Mouse (Mus musculus): ENCODE results near the gene Mtor. TPM values are rescaled to one million over a fixed set of nuclear protein-coding genes. Genes with fewer than 3 reads are reported as not detected.

Gene Mtor
- polyA plus RNA-seq, 1 experiment from 2014 or later = 20.6 TPM

DNA sequence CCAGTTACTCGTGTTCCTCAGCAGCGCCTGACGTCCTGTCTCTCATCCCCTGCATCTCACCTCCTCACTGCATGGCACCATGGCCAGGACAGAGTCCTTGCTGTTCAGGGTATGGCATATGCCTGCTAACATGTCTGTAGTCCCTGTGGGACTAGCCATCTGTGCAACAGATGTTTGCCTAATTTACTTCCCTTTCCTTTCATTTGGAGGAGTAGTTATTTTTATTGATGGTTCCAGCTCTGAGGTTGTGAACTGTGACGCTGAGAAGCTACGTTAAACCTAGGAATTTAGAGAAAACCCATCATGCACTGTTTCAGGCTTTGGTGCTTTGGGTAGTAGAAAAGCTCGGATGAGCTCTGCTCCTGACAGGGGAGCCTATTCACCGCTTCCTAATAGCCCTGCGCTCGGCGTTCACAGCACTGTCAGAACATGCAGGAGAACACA lies 23.0 kb downstream of the Mtor start:
- Histone ChIP-seq H3K27me3 (replicated peaks; ENCODE audit: control insufficient read depth, insufficient read depth, low read length) (no peaks in the 10 kb centered on the region), H3K27ac (ENCODE audit: low read depth, low read length) (no peak overlapping the region), H3K4me1 (ENCODE audit: control insufficient read depth, insufficient read depth, low read depth, low read length) (no peaks in the 10 kb centered on the region), H3K36me3 (ENCODE audit: control insufficient read depth, insufficient read depth, low read length) (peaks cover 65% of the 10 kb centered on the region), H3K4me2 (ENCODE audit: low read length) (no peak overlapping the region), H3K9me3 (ENCODE audit: control insufficient read depth, low read length) (no peaks in the 10 kb centered on the region), H3K4me3 (ENCODE audit: low read length) (no peak overlapping the region), H3K9ac (ENCODE audit: low read depth, low read length) (no peak overlapping the region)
- 64% methylated on average over 10 of the region's 10 CpGs for WGBS
- no peak for ATAC-seq

GRCm38 (mm10) chr4:148472436-148473174 lies 24.2 kb downstream of the Mtor start:
- no peak for ATAC-seq
- 96% methylated on average over 8 of the region's 8 CpGs for WGBS
- Histone ChIP-seq H3K4me3 (ENCODE audit: low read length) (no peak overlapping the region), H3K4me2 (ENCODE audit: low read length) (no peak overlapping the region), H3K4me1 (ENCODE audit: control insufficient read depth, insufficient read depth, low read depth, low read length) (no peaks in the 10 kb centered on the region), H3K27ac (ENCODE audit: low read depth, low read length) (no peak overlapping the region), H3K9ac (ENCODE audit: low read depth, low read length) (no peak overlapping the region), H3K36me3 (ENCODE audit: control insufficient read depth, insufficient read depth, low read length) (peaks cover 61% of the 10 kb centered on the region), H3K9me3 (ENCODE audit: control insufficient read depth, low read length) (no peaks in the 10 kb centered on the region), H3K27me3 (replicated peaks; ENCODE audit: control insufficient read depth, insufficient read depth, low read length) (no peaks in the 10 kb centered on the region)

DNA sequence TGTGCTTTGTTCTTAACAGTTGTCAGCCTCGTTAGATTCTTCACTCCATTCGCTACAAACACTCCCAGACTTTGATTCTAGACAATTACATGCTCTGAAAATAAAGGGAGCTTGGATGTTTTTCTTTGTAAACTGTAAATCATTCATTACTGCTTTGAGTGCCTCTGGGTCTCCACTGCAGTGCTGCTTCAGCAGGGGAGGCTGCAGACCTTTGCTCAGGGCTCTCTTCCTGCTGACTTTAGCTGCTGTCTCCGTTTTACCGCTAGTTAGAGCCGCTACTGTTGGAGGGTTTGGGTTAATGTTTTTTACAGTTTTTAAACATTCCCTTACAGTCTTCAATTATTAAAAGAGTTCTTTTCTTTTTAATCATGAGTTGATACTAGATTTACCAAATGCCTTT lies 25.1 kb downstream of the Mtor start:
- Histone ChIP-seq H3K9me3 (ENCODE audit: control insufficient read depth, low read length) (no peaks in the 10 kb centered on the region), H3K27me3 (replicated peaks; ENCODE audit: control insufficient read depth, insufficient read depth, low read length) (no peaks in the 10 kb centered on the region), H3K4me2 (ENCODE audit: low read length) (no peak overlapping the region), H3K4me3 (ENCODE audit: low read length) (no peak overlapping the region), H3K9ac (ENCODE audit: low read depth, low read length) (no peak overlapping the region), H3K36me3 (ENCODE audit: control insufficient read depth, insufficient read depth, low read length) (peaks cover 56% of the 10 kb centered on the region), H3K27ac (ENCODE audit: low read depth, low read length) (no peak overlapping the region), H3K4me1 (ENCODE audit: control insufficient read depth, insufficient read depth, low read depth, low read length) (no peaks in the 10 kb centered on the region)
- ATAC-seq = no peak
- 75% methylated on average over 5 of the region's 5 CpGs for WGBS

GRCm38 (mm10) chr4:148480245-148480644 lies 31.8 kb downstream of the Mtor start:
- WGBS = 94% methylated on average over 2 of the region's 2 CpGs
- Histone ChIP-seq H3K4me3 (ENCODE audit: low read length) (no peak overlapping the region), H3K27ac (ENCODE audit: low read depth, low read length) (no peak overlapping the region), H3K4me2 (ENCODE audit: low read length) (no peak overlapping the region), H3K27me3 (replicated peaks; ENCODE audit: control insufficient read depth, insufficient read depth, low read length) (no peaks in the 10 kb centered on the region), H3K9me3 (ENCODE audit: control insufficient read depth, low read length) (no peaks in the 10 kb centered on the region), H3K9ac (ENCODE audit: low read depth, low read length) (no peak overlapping the region), H3K4me1 (ENCODE audit: control insufficient read depth, insufficient read depth, low read depth, low read length) (no peaks in the 10 kb centered on the region), H3K36me3 (ENCODE audit: control insufficient read depth, insufficient read depth, low read length) (peaks cover 53% of the 10 kb centered on the region)
- ATAC-seq = no peak

DNA sequence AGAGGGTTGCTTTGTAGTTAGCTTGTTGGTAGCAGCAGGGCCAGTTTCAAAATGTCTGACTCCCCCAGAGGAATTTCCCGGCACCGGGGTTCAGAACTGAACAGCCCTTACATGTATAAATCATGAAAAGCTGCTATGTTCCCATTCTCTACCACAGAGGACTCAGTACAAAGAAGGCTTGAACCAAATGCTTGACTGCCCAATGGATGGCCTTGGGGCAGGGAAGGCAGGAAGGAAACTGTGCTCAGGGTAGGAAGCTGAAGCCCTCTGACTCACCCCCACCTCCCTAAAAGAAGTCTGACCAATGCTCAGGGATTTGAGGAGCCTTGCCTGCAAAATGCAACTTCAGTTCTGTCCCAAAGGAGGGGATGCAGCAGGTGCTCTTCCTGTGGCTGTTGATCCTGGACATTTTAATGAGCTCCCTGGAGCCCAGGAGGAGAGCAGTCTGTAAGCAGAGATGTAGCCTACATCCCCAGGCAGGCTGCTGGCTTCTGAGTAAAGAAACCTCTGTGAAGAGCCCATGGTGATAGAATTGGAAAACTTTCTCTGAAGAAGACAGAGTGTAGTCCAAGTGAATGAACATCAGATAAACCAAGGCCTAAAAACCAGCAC lies 33.3 kb downstream of the Mtor start:
- Histone ChIP-seq H3K27me3 (replicated peaks; ENCODE audit: control insufficient read depth, insufficient read depth, low read length) (no peaks in the 10 kb centered on the region), H3K27ac (ENCODE audit: low read depth, low read length) (no peak overlapping the region), H3K4me1 (ENCODE audit: control insufficient read depth, insufficient read depth, low read depth, low read length) (no peaks in the 10 kb centered on the region), H3K4me3 (ENCODE audit: low read length) (no peak overlapping the region), H3K9ac (ENCODE audit: low read depth, low read length) (no peak overlapping the region), H3K36me3 (ENCODE audit: control insufficient read depth, insufficient read depth, low read length) (peaks cover 64% of the 10 kb centered on the region), H3K9me3 (ENCODE audit: control insufficient read depth, low read length) (no peaks in the 10 kb centered on the region), H3K4me2 (ENCODE audit: low read length) (no peak overlapping the region)
- WGBS = 83% methylated on average over 2 of the region's 2 CpGs
- no peak for ATAC-seq

GRCm38 (mm10) chr4:148484511-148484910 lies 36.1 kb downstream of the Mtor start:
- H3K27me3 ChIP-seq (replicated peaks; ENCODE audit: control insufficient read depth, insufficient read depth, low read length) = no peaks in the 10 kb centered on the region
- 97% methylated on average over 12 of the region's 12 CpGs for WGBS
- no peak overlapping the region for H3K9ac ChIP-seq (ENCODE audit: low read depth, low read length)
- no peaks in the 10 kb centered on the region for H3K9me3 ChIP-seq (ENCODE audit: control insufficient read depth, low read length)
- no peak overlapping the region for H3K4me2 ChIP-seq (ENCODE audit: low read length)
- H3K27ac ChIP-seq (ENCODE audit: low read depth, low read length) = no peak overlapping the region
- H3K36me3 ChIP-seq (ENCODE audit: control insufficient read depth, insufficient read depth, low read length) = peaks cover 70% of the 10 kb centered on the region
- H3K4me3 ChIP-seq (ENCODE audit: low read length) = no peak overlapping the region
- H3K4me1 ChIP-seq (ENCODE audit: control insufficient read depth, insufficient read depth, low read depth, low read length) = no peaks in the 10 kb centered on the region
- no peak for ATAC-seq

DNA sequence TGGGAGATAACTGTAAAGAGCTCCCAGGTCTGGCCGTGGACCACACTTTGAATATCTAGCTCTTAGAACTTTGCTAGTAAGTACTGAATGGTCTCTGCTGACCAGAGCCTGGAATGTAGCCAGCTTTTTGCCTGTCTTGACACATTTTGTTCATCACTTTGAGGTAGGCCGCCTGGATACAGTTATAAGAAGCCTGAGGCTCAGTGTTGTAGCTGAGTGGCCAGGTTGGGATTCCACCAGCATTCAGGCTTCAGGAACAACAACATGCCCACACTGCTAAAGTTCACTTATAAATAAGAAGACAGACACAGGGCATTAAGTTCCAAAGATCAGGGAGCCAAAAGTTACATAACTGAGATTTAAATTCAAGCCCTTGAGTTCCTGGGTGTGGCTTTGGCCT lies 39.4 kb downstream of the Mtor start:
- no peaks in the 10 kb centered on the region; the same call in 1 of the 2 replicates for H3K4me1 ChIP-seq (ENCODE audit: control insufficient read depth, insufficient read depth, low read depth, low read length)
- 68% methylated on average over 2 of the region's 2 CpGs for WGBS
- no peak overlapping the region for H3K27ac ChIP-seq (ENCODE audit: low read depth, low read length)
- no peak overlapping the region for H3K9ac ChIP-seq (ENCODE audit: low read depth, low read length)
- no peak overlapping the region for H3K4me2 ChIP-seq (ENCODE audit: low read length)
- H3K27me3 ChIP-seq (replicated peaks; ENCODE audit: control insufficient read depth, insufficient read depth, low read length) = no peaks in the 10 kb centered on the region
- H3K36me3 ChIP-seq (ENCODE audit: control insufficient read depth, insufficient read depth, low read length) = peaks cover 64% of the 10 kb centered on the region
- no peaks in the 10 kb centered on the region for H3K9me3 ChIP-seq (ENCODE audit: control insufficient read depth, low read length)
- no peak overlapping the region for H3K4me3 ChIP-seq (ENCODE audit: low read length)
- ATAC-seq = no peak

DNA sequence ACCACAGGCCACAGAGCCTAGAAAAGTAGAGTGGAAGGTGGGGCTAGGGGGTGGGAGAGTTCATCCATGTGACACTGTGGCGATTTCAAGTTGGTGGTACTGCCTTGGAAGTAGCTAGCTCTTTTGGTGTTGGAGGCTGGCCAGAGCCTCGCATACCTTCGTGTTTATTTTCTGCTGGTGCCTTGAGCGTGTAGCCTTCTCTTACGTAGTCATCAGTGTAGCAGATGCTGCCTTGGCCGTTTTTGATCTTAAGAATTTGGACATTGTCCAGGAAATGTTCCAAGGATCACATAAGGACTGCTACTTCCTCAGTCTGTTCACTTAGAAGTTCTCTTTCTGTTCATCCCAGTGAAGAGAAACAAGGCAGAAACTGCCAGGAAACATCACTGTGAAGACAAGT lies 42.1 kb downstream of the Mtor start:
- Histone ChIP-seq H3K36me3 (ENCODE audit: control insufficient read depth, insufficient read depth, low read length) (peaks cover 46% of the 10 kb centered on the region), H3K4me1 (ENCODE audit: control insufficient read depth, insufficient read depth, low read depth, low read length) (no peaks in the 10 kb centered on the region; the same call in 1 of the 2 replicates), H3K9ac (ENCODE audit: low read depth, low read length) (no peak overlapping the region), H3K27me3 (replicated peaks; ENCODE audit: control insufficient read depth, insufficient read depth, low read length) (no peaks in the 10 kb centered on the region), H3K4me2 (ENCODE audit: low read length) (no peak overlapping the region), H3K27ac (ENCODE audit: low read depth, low read length) (no peak overlapping the region), H3K4me3 (ENCODE audit: low read length) (no peak overlapping the region), H3K9me3 (ENCODE audit: control insufficient read depth, low read length) (no peaks in the 10 kb centered on the region)
- no peak for ATAC-seq
- 77% methylated on average over 6 of the region's 6 CpGs for WGBS

DNA sequence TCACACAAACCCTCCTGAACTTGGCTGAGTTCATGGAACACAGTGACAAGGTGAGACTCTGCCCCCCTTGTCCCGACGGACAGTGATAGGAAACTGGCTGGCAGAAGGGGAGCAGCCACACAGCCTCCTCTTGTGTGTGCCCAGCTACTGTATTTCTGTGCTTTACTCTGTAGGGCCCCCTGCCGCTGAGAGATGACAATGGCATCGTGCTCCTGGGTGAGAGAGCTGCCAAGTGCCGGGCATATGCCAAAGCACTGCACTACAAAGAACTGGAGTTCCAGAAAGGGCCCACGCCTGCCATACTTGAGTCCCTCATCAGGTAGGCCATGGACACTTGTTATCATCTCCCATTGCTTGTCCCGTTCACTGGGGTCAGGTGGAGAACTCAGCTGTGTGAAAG lies 43.0 kb downstream of the Mtor start:
- no peaks in the 10 kb centered on the region for H3K27me3 ChIP-seq (replicated peaks; ENCODE audit: control insufficient read depth, insufficient read depth, low read length)
- no peaks in the 10 kb centered on the region for H3K9me3 ChIP-seq (ENCODE audit: control insufficient read depth, low read length)
- H3K27ac ChIP-seq (ENCODE audit: low read depth, low read length) = no peak overlapping the region; the same call in 1 of the 2 replicates
- H3K9ac ChIP-seq (ENCODE audit: low read depth, low read length) = no peak overlapping the region
- no peak overlapping the region for H3K4me3 ChIP-seq (ENCODE audit: low read length)
- H3K4me2 ChIP-seq (ENCODE audit: low read length) = no peak overlapping the region
- peaks cover 38% of the 10 kb centered on the region for H3K36me3 ChIP-seq (ENCODE audit: control insufficient read depth, insufficient read depth, low read length)
- 66% methylated on average over 7 of the region's 7 CpGs for WGBS
- H3K4me1 ChIP-seq (ENCODE audit: control insufficient read depth, insufficient read depth, low read depth, low read length) = no peaks in the 10 kb centered on the region; the same call in none of the 2 replicates
- no peak for ATAC-seq
